Mouse (Mus musculus): Measurements from ENCODE around the gene Mok.
A peak's percentile ranks its signal among the peaks of the same experiment; 100 is the strongest.

Gene Mok

DNA sequence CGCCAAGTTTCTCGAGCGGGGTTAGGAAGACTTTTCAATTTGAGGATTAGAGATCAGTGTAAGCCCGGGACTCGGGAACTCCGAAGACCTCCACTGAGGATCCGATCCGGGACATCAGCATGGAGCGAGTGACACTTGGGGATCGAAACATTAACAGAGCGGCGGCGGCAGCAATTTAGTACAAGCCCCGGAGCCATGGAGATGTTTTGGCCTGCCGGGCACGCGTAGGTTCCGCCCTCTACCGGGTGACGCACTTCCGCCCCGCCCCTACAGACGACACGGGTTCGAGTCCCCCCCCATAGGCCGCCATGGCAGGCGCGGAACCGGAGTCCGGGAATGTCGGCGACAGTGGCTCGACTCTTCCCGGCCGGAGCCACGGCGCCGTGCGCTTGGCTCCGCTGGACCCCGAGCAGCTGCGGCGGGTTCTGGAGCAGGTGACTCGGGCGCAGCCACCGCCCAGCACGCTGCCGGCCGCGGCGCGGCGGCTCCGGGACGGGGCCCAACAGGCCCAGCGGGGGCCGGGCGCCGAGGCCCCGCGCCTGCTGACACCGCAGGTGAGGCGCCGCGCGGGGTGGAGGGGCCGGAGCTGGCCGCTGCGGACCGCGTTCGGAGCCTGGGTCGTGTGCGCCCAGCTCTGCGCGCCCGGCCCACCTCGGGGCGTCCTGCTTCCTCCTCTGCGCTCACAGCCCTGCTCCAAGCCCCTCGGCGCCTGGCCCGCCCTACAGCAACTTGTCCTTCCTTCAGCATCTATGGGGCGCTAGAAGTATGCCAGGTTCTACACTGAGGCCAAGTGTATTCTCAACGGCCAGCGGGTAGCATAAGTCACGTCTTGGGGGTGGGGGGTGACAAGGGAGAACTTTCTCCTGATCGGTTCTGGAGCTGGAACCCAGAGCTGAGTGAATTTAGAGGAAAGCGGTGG is 9.5 kb upstream of the Mok start, which contains the start of gene Zfp839:
Gene Zfp839 (plus strand): TSS at position 244 of the 919 bp plus-strand sequence.
- DNase-seq (ENCODE audit: low spot score in 2 of 2), result peak; percentile 38 to 71

DNA sequence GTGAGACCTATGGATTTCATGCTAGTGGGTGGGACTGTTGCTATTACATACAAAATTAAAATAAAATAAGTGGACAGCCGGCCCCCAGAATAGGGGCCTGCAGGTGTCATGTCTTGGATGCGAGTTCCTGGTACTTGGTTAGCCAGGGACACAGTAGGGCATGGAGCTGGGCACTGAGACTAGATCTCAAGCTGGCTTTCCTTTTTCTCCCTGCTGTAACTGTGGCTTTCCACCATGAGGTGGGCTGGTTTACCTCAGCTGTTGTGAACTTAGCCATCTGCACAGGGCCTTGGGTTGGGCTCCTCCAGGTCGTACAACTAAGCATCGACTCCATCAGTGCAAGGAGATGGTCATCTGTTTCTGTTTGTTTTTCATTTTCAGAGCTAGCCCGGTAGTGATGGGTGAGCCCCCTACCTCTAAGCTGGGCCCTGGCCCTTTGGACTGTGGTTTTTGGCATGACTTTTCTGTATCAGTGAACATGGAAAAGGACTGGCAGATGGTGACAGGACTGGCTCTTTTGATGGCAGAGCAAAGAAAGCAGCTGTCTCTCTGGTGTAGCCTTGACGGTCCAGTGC is 5.5 kb upstream of the Mok start:
- DNase-seq (ENCODE audit: low spot score in 2 of 2), result no peak

DNA sequence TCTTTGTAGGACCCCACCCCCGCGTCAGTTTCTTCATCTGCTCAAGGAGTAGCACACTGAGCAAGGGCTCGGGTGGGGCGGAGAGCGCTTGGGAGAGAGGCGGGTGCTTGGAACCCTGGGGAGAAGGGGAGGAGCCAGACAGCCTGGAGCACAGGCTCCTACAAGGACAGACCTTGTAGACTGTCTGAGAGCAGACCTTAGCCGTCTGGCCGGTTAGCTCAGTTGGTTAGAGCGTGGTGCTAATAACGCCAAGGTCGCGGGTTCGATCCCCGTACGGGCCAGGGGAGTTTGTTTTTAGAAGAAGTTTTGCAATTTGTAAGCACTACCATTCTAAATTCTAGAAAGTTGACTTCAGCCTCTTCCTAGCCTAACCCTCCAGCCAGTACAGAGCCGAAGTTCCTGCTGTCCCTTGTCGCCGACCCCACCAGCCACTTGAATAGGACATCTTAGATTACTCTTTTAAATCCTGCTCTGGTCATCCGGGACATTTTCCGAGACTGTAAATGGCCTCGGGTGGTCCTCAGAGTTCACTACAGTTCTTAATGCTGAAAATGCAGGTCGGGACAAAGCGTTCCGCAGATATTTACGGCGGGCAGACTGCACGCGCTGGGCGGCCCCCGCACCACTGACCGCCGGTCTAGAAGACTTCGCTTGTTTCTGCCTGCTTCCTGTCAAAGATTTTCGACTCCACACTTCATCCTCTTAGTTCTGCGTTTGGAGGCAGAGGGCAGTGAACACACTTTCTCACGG is 4.6 kb upstream of the Mok start:
- DNase-seq (ENCODE audit: low spot score in 2 of 2), result peak; percentile 32 to 60

DNA sequence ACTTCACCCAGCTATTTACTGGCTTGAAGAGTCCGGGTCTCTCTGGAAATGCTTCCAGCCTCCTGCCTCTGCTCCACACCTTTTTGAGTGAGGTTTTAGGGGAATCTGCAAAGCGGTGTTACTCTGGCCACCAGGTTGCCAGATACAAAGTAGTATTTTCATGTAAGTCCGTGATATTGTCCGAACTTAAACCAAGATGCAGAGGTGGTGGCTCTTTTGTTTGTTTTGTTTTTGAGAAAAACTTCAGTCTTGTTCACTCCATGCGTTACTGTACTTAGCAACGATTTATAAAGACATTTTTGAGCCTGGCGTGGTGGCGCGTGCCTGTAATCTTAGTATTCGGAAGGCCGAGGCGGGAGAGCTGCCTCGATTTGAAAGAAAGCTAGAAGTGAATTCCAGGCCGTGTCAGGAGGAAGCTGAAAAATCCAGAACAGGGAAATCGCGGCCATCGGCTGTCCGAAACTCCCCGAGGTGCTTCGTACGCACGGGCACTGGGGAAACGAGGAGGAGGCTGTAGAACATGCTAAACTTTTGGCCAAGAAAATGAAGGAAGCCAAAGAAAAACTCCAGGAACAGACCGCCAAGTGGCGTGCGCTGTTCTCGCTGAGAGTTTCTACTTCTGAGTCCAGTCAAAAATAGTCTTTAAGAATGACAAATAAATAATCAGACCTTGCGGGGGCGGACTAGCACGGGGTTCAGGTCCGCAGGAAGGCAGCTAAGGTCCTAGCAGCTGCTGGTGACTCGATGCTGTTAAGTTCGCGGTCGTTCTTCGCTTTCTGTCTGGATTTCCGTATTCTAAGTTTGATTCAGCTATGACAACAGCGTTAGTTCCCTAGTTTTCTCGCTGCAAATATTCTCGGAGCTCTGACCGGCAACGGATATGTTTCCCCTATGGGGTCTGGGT is 3.7 kb upstream of the Mok start:
- peak in 1 of 2 experiments; percentile 8 for DNase-seq (ENCODE audit: low spot score in 2 of 2)

DNA sequence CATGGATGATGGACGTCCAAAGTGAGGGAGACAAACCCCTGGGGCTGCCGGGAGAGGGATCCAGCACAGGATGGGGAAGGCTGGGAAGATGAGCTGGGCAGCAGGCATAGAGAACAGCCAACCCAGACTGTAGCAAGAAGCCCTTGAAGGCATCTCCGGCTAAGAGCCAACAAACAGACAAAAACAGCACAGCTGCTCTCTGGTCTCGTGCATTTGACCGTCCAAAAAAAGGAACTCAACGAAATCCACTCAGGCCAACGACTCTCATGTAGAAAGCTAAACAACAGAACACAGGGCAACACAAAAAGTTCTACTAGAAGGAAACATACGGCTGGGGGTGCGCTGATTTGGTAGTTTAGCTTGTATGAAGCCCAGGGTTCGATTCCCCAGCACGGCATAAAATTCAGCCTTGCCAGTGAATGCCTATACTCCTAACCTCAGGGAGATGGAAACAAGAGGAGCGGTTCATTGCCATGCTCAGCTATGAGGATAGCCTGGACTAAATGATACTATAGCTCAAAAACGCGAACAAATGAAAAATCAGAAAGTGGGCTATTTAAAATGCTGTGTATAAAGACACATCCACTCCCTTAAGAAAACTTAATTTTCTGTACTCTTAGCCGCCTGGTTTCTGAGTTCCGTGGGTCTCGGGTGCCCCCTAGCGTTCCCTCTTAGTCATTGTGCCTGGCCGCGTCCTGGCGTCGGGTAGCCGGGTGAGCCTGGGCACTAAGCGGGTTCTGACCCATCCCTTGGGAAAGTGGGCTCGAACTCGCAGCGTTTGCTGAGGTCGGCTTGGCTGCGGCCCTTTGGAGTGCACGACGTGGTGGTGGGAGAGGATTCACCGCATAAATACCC is 2.7 kb upstream of the Mok start:
- DNase-seq (ENCODE audit: low spot score in 2 of 2), result peak; percentile 74 to 83

DNA sequence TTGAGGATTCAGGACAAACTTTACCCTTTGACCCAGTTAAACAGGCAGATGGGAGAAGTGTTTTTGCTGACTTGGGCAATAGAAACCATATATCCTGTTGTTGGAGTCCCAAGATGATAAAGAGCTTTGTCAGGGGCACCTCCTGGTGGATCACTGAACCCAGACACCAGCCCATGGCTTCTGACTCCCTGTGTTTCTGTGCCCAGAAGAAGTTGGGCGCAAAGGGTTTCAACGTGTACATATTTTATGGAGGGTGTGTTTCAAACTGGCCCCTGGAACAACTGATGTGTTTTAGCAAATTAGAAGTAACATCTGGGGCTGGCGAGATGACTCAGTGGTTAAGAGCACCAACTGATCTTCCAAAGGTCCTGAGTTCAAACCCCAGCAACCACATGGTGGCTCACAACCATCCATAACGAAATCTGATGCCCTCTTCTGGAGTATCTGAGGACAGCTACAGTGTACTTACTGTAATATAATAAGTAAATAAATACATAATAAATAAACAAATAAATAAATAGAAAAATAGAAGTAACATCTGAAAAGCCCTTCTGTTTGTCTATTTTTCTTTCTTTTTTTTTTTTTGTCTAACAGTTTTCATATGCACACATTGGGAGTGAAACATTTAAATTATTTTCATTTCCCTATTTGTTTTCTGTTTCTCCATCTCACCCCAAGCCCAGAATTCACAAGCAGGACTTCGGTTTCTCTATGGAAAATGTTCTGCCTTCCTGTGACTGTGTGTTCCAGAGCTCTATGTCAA is 1.2 kb upstream of the Mok start:
- no peak for DNase-seq (ENCODE audit: low spot score in 2 of 2)

DNA sequence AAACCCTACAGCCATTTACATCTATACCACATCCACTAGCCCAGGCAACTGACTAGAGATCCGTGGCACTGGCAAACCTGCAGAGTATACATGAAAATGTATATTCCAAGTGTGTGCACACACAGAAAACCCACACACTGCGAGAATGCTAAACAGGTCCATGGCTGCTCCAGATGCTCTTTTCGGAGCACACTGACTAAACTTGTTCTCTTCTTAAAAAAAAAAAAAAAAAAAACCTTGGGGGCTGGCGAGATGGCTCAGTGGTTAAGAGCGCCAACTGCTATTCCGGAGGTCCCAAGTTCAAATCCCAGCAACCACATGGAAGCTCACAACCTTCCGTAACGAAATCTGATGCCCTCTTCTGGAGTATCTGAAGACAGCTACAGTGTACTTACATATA is 2.9 kb downstream of the Mok start:
- no peak for DNase-seq (ENCODE audit: low spot score in 2 of 2)

DNA sequence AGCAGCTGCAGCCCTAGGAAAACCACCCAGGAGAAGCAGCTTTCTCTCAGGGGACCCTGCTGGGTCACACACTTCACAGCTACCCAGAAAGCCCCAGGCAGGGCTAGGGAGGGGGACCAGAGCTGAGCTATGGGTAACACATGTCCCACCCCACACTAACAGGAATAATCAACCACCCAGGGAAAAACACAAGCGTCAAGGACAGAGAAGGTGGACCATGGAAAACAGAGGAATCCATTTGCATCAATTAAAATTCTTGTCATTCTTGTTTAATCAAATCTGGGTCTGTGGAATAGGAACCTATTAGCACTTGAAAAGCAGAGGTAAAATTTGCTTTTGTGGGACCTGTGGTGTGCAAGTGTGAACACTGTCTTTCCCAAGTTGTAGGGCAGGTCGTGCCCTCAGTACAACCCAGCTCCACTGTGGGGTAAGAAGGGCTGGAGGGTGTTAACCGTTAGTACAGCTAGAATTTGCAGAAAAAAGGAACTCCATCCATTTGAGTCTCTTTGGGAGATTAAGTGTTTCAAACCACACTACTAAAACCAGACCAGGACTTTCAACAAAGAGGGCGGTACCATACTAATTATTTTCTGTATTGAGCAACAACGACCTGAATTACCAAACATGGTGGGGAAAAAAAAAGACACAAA is 3.4 kb downstream of the Mok start:
- DNase-seq (ENCODE audit: low spot score in 2 of 2), result no peak

DNA sequence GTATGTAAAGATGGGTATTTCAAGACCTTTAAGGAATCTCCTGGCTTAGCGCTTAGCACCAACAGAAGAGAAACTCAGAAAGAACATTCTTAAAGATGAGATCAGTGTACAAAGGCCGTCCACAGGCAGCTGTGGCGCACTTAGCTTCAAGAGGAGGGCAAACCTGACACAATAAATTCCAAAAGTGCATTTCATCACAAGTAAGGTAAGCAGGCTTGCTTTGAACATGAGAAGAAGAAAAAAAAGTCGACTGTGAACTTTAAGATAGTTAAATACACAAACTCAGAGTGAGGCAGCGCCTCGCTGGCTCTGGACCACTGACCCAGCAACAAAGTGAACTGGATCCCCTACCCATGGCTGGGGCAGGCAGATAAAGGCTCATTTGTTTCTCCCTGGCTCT is 4.0 kb downstream of the Mok start:
- DNase-seq (ENCODE audit: low spot score in 2 of 2), result no peak

DNA sequence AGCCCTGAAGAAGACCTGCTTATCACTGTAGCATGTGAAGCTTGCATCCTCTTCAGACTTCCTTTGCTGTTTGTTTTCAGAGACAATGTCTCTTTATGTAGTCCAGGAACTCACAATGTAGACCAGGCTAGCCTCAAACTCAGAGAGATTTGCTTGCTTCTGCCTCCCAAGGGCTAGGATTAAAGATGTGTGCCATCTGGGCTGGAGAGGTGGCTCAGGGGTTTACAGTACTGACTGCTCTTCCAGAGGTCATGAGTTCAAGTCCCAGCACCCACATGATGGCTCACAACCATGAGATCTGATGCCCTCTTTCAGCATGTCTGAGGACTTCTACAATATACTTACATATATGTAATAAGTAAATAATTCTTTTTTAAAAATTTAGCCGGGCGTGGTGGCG is 5.6 kb downstream of the Mok start:
- no peak for DNase-seq (ENCODE audit: low spot score in 2 of 2)

DNA sequence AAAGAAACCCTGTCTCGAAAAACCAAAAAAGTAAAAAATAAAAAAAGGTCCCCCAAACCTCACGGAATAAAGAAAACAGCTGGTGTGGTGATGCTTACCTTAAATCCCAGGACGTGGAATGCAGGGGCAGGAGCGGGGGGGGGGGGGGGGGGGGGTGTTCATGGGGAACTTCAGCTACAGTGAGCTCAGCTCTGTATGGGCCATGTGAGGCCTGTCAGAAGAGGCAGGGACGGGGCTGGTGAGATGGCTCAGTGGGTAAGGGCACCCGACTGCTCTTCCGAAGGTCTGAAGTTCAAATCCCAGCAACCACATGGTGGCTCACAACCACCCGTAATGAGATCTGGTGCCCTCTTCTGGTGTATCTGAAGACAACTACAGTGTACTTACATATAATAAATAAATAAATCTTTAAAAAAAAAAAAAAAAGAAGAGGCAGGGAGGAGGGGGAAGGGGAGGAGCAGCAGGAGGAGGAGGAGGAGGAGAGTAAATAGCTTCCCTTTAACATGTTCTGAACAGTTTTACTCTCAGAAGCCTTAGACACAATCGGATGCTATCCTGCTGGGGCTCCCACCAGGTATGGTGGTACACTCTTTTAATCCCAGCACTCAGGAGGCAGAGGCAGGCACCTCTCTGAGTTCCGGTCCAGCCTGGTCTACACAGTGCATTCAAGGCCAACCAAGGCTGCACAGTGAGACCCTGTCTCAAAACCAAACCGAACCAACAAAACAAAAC is 10.3 kb downstream of the Mok start:
- DNase-seq (ENCODE audit: low spot score in 2 of 2), result no peak

DNA sequence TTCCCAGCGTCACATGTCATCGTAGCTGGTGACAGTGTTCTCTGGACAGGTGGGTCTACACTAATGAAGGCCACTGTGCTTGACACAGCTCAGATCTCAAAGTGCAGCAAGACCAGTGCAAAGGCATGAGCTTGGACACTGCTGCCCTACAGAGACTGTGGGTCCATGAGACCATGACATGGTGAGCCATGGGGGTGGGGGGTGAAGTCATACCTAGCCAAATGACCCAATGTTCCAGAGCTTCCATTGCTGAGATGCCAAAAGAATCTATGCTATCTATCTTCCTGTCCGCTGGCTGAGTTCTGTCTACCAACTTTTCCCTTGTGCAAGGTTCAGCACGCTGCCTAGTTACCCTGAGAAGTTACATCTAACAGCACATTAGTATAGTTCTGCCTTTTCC is 11.8 kb downstream of the Mok start:
- DNase-seq (ENCODE audit: low spot score in 2 of 2), result no peak

DNA sequence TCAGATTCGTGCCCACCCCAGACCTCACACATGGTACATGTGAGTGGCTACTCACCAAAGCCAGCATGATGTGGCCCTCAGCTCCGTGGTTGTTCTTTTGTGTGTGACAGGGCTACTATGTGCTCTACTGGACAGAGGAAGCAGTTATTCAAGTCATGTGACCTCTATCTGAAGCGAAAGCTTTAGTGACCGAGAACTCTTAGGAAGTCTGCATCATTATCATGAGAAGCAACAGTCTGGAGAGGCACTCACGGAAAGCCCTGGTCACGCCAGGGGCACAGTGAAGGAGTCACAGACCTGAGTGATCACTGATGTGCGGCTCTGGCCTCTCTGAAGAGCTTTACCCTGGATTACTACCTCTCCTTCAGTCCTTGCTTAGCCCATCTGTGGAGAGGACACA is 18.4 kb downstream of the Mok start:
- DNase-seq (ENCODE audit: low spot score in 2 of 2), result no peak

DNA sequence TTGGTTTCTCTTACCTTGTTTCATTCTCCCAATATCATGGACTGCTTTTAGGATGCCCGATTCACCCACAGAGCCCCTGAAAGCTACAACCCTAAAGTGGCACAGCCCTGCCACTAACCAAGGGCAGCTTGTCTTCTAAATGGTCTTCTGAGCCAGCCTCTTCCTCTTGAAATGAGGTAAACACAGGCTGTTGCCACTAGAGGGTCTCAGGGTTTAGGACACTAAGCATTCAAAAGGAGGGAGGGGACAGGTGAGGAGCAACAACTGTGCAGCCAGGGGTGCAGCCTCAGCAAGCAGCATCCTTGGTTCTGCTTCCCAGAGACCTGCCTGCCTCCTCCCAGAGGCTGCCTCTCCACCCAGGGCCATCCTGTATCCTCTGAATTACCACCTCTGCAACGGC is 19.0 kb downstream of the Mok start:
- DNase-seq (ENCODE audit: low spot score in 2 of 2), result no peak

DNA sequence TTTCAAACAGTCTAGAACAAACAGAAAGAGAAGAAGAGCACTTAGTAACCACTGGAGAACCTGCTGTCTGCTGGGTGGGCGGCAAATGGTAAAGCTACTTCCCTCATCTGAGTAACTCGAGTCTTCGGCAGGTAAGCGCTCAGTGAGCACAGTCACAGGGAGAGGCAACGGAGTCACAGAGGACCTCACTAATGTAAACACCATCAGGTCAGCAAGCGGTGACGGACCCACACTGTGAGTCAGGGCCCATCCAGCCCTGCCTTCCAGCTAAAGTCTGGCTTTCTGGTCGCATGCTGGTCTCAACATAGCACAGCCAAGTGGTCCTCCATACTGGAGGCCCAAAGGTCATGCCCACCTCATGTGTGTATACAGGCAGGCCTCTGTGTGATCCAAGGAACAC is 21.4 kb downstream of the Mok start:
- DNase-seq (ENCODE audit: low spot score in 2 of 2), result no peak

DNA sequence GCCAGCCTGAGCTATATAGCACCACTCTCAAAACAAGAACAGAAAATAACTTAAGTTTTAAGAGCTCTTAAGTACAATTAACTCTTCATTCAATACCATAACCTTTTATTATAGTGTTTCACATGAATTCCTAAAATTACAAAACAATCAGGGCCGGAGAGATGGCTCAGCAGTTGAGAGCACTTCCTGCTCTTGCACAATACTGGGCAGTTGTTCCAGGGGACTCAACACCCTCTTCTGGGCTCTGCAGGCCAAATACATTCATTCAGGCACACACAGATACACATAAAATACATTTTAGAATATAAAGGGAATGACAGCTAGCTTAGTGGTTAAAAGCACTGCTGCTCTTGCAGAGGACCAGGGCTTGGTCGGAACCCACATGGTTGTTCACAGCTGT is 23.9 kb downstream of the Mok start:
- DNase-seq (ENCODE audit: low spot score in 2 of 2), result no peak

DNA sequence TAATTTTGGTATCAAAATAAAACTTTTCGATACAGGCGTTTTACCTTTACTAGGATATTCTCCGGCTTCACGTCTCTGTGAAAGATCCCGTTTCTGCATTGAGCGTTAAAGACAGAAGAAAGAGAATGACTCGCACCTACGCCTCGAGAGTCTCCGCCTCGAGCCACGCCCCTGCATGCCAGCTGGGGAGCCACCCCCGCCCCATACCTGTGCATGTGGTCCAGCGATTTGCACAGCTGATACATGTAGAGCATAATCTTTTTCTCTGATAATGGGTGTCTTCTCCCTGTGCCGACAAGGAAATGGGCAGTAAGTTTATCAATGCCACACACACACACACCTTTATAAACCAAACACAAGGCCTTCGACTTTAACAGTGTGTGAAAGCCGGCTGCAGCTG is 25.8 kb downstream of the Mok start:
- DNase-seq (ENCODE audit: low spot score in 2 of 2), result no peak

DNA sequence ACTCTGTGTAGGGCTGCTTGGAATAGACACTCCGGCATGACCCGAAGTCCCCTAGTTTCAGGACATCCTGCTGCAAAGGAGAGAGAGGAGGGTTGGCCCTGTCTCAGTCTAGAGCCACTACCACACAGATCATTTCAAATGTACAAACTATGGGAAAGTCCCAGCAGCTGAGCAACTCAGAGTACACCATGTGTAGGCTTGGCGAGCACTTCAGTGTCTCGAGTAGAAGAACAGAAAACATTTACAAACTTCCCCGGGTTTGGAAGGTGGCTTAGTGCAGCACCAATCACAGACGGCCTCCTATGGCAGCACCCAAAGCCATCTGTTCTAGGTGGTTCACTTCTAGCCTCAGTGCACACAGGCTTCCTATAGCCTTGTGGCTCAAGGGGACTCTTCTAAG is 27.1 kb downstream of the Mok start:
- DNase-seq (ENCODE audit: low spot score in 2 of 2), result no peak

DNA sequence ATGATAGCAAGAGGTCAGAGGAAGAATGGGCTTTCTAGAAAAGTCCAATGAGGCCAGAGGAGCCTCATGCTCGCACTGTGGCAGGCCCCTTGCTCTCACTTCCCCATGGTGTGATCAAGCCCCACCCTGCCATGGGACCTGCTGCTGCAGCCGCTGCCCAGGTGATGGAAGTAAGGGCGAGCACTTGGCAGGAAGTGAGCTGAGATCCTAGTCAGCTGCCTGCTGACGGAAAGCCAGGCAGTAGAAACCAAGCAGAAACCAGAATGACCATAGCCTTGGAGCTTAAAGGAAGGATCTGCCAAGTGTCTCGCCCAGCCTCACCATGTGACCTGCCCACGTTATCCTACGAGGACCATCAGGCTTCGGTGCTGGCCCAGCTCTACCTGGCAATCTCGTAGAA is 27.6 kb downstream of the Mok start:
- DNase-seq (ENCODE audit: low spot score in 2 of 2), result peak in 1 of 2 experiments; percentile 21

Measured in natural killer cell, adult 2 months (primary cell).